Mouse (Mus musculus) stomach, postnatal 0 days (tissue): ENCODE measurements at regions not wholly inside any gene's neighbourhood (a gene's known extent, or its start where the extent isn't known, plus 50 kb on each side); places are given as distances from the start of the nearest gene placed in this dataset.

Experiments used
- CTCF ChIP-seq: IDR thresholded peaks from 2 replicates; pipeline ENCODE4 v1.5.1; 2016; ENCODE audit warnings: antibody characterized with exemption, low read depth, mild to moderate bottlenecking, moderate library complexity
- EP300 ChIP-seq: optimal IDR thresholded peaks from 2 replicates; pipeline ENCODE3; 2016; ENCODE audit warnings: antibody characterized with exemption

DNA sequence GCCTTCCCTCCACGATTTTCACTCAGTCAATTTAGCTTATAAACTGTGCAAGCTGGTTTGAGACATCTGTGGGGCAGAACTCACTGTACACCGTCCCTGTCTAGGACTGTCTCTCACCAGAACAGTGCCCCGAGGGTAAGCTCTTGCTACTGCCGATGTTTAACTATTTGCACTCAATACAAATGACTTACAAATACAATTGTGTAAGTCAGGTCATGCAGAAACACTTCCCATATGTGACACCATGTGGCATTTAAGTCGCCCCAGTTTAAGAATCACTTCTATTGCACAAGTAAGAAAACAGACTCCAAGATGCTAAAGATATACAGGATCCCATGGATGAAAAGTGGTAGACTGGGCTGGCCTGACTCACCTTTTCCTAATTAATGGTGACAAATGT is 195.6 kb downstream of the Cog6 start:
- TF ChIP-seq CTCF, result no peak
- no peak for TF ChIP-seq EP300
